Mouse (Mus musculus): ENCODE data around the gene Zfp975.
"Not testable (repeated sequence)": the region's sequence is repeated elsewhere in the genome, so short reads cannot be mapped to it uniquely, and the experiment has no call there.

DNA sequence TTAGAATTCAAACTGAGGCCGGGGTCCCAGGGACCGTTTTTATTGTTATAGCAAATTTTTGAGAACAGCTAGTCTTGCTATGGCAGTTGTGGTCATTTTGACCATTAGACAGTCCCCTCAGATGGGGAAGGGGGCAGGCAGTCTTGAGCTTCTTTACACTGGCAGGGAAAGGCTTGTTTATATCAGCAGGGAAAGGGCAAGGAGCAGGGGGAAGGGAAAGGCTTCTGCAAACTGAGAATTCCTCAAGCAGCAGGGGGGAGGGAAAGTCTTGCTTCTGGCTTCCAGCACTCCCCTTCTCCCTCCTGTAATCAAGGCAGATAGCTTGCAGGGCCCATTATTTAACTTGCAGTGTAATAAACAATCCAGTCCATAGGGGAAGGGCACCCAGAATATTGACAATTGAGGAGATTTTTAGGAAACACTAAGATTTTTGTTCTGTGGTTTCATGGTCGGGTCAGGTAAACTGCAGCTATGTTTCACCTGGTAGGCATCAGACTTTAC lies 49.4 kb downstream of the Zfp975 start:
- not testable (repeated sequence) for TF ChIP-seq UBTF (IDR thresholded peaks at IDR 0.05; ENCODE audit: low read depth, low read length); CTCF (conservative IDR thresholded peaks at IDR 0.05 in 1 of 2, IDR thresholded peaks at IDR 0.05 in 1 of 2; ENCODE audit: low read depth in 2 of 2, low read length in 2 of 2); MAX (IDR thresholded peaks at IDR 0.05; ENCODE audit: low read length)

Data from CH12.LX (cell line).